Mouse (Mus musculus) right cerebral cortex, postnatal 10 days (tissue): Measurements from ENCODE around the gene Evi2a.

Experiments used
- DNase-seq, 2 experiments: peaks; one replicate each; pipeline ENCODE4 v3.0.0; 2021; ENCODE audit warnings: low spot score in 2 of 2

Gene Evi2a

DNA sequence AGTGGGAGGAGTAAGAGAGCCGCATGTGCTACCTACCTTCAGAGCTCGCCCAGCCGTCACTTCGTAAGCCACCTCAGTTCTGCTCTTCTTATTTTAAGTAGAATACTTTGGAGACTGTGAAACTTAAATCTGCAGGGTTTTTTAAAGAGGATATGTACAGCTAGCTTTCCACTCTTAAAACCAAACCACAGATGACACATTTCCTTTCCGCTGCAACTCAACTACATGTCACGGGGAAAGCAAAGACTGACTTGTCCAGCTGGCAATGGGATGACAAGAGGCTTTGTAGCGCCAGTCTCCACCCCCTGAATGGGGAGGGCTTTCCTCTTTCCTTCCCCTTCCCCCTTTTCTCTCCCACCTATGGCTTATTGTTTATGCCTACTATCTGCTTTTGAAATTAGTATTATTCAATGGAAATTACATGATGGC, at the start of gene Evi2a, which contains the start of gene Evi2:
TSS of gene Evi2a (minus strand) at position 277 of the 429 bp plus-strand sequence.
TSS of gene Evi2 (minus strand) at position 257 of the 429 bp plus-strand sequence.
- DNase-seq: no peak

DNA sequence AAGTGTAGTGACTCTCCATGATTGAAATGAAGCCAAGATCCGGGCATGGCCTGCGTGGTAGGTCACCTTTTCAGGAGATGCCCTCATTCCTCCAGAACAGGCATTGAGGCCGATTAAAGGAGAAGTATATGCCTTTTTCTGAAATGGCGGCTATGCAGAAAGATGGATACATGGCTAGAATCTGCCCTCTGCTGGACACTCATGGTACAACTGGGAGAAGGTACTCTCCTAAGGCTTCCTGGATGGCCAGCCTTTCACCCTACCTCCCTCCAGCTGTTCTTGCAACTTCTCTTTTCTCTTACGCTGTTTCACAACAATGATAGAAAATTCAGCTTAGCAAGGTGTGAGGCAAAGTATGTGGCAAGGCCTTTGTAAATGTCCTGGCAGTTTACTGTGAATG, 47.3 kb upstream of the Evi2a start:
- DNase-seq: peak; percentile 85 to 88

DNA sequence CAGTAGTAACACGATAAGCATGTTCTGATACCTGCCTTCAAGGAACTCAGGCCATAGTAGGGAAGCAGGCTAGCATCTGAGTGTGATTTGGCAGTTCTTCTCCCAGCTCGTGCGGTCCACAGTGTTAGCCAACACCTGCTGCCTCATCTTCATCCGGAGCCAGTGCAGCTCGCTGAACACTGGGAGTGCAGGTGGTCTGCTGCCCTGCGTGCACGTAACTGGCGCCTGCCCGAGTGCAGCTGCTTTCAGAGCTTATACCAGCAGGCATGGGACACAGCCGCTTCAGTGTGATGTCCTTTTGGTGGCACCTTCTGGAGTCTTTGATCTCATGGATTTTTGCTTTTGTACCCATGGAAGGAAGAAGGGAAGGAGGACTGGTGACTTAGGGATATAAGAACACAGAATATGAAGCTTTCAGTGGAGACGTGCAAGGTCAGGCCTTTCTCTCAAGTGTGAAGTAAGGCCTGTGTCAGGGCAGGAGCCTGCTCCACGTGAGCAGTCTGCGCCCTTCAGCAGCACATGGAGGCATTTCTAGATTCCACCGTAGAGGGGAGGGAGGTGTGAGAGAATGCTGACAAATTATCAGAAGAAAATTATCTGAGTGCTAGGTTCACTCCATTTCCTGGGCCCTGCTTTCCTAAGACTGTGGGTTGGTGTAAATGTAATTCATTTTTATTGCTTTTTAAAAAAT, 45.1 kb upstream of the Evi2a start:
- DNase-seq: no peak

DNA sequence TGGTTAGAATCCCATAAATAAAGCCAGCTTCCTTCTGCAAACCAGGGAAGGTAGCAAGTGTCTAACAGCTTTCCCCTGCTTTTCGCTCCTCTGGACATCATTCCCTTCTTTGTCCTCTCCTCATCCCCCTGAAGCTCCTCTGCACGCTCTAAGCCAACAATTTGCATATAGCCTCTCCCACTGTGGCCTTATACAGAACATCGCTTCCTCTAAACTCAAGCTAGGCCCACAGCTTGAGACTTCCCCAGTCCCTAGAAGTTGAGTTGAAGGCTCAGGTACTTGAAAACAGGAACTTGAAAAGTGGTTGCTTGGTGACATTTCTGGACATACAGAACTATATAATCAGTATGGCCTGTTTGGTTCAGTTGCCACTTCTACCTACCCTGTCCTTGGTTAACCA, 43.4 kb upstream of the Evi2a start:
- DNase-seq: no peak

DNA sequence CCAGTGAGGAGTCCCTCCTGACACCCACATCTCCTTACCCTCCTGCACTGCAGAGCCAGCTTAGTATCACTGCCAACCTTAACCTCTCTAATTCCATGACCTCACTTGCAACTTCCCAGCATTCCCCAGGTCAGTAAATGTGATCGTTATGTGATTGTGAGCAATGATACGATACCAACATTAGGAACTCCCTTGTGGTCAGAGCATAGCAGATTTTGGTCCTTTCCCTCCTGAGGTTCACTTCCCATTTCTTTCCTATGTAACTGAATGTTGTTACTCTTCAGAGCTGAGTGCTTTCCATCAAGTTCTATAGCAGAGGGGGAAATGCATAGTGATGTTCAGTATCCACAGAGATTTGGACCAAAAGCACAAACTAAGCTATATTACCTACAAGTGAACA, 39.9 kb upstream of the Evi2a start:
- DNase-seq: no peak

DNA sequence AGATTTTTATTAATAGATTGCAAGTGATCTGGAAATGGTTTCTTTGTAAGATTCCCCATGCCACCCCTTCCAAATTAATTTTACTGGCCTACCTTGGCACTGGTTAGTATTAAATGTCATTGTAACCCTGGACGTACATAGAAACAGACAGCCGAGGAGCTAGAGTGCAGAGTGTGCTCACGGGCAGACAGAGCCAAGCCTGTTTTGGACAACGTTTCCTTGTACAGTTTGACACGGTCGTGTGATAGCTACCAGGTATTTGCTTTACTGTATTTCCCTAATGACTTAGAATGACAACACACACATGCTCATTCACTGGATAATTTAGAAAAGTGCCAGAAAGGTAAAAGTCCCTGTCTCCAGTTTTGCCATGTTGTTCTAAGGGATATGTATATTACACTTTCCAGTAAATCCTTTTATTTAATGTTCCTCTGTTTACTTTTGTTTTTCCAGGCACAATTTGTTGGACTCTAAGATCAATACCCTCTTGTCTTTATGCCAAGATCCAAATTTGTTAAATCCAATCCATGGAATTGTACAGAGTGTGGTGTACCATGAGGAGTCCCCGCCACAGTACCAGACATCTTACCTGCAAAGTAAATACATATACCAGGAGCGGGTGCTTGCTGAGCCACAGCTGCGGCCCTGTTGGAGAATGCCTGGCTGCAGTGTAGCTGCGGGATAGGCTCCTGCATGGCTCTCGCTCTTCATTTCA, 37.9 kb upstream of the Evi2a start:
- no peak for DNase-seq

DNA sequence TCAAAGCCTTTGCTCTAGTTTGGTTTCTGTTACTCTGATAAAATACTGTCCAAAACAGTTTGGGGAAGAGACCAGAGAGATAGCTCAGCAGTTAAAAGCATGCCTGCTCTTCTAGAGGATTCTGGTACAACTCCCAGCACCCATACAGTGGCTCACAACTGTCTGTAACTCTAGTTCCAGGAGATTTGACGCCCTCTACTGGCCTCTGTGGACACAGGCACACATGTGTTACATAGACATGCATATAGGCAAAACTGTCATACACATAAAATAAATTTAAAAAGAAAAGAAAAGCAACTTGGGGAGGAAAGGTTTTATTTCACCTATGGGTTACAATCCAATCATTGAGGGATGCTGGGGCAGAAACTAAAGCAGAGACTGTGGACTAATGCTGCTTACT, 36.5 kb upstream of the Evi2a start:
- DNase-seq: no peak

DNA sequence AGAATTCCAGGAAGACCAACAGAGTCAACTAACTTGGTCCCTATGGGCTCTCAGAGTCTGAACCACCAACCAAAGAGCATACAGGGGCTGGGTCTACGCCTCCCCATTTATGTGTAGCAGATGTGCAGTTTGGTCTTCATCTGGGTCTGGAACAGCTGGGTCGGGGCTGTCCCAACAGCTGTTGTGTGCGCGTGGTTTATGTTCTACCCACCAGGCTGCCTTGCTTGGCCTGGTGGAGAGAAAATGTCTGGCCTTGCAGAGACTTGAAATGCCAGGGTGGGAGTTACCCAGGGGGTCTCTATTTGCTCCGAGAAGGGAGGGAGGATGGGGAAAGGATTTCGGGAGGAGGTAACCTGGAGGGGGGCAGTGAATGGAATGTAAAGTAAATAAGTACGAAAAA, 33.1 kb upstream of the Evi2a start:
- no peak for DNase-seq

DNA sequence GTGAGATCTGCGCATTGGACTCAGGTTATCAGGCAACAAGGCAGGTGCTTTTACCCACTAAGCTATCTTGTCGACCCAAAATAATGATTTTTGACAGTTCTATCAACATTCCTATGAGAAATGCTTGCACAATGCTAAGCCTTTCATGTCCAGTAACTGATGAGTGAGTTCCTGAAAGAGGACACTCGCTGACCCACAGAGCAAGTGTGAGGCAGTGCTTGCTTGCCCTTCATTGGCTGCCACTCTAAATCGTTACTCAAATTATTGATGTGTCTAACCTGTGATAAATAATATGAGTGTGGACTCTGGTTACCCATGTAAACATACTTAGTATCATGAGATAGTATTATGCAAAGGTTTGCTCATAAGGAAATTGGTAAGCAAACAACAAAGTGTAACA, 30.1 kb upstream of the Evi2a start:
- no peak for DNase-seq

DNA sequence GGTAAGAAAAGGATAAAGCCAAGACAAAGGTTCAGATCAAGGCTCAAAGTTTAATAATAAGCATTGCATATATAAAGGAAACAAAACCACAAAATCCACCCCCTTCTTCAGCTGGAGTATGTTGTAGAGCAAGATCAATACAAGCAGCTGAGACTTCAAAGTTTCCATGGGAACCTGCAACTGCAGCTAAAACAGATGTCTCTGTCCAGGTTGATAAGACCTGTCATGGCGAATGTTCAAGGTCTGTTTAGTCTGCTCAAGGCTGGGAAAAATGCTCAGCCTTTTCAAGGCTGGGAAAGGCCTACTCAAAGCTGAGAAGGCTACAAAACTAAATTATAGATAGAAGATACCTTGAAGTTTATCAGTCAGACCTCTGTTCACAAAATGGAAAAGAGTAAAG, 22.2 kb upstream of the Evi2a start:
- no peak for DNase-seq

DNA sequence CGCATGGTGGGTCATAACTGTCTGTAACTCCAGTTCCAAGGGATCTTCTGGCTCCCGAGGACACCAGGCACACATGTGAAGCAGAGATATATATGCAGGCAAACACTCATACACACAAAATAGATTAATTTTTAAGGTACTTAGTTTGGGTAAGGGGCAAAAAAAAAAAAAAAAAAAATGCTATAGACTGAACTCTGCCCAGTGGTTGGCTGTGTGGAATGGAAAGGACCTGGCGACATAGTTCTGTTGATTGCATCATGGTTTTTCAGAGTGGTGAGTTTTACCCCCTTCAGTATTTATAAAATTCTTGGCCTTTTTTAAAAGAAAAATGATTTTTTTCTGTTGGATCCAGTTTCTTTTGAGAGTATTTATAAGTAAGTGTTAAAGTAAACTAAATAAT, 5.9 kb upstream of the Evi2a start:
- no peak for DNase-seq

DNA sequence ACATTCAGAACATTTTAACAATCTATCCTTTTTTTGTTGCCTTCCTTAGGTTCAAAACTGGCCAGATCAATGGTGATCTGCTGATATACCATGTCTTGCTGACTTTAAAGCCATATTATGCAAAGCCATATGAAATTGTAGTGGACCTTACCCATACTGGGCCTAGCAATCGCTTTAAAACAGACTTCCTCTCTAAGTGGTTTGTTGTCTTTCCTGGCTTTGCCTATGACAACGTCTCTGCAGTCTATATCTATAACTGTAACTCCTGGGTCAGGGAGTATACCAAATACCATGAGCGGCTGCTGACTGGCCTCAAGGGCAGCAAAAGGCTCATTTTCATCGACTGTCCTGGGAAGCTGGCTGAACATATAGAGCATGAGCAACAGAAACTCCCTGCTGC, 5.1 kb upstream of the Evi2a start:
- no peak for DNase-seq

DNA sequence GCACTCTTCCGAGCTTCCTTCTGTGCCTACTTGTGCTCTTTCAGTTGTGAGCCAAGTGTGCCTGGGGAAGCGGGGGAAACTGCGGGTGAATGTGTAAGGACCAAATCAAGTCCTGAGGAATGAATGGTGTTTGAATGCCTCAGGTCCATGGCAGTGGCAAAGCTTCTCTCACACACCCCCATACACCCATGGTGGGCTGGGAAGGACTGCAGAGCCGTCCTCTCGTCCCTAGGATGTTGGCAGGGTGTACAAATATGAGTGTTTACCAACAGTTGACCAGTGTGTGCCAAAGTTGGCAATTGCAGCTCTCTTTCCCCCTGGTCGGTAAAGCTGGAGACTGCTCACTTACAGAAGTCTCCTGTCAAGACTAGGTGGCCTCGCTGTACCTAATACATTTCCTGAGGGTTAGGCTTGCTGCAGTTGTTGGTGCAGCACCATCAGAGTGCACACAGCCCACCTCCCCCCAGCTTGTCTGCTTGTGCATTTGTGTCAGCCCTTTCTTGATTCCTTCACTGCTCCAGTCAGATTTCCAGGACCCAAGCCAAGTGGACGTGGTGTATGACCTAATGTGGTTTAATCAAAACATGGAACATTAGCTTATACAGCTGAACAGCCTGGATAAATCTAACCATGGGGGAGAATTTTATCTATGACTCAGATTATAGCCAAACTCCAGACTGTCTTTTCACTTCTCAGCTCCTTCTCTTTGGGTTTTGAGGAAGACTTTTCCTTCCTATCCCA, 3.7 kb upstream of the Evi2a start:
- no peak for DNase-seq

DNA sequence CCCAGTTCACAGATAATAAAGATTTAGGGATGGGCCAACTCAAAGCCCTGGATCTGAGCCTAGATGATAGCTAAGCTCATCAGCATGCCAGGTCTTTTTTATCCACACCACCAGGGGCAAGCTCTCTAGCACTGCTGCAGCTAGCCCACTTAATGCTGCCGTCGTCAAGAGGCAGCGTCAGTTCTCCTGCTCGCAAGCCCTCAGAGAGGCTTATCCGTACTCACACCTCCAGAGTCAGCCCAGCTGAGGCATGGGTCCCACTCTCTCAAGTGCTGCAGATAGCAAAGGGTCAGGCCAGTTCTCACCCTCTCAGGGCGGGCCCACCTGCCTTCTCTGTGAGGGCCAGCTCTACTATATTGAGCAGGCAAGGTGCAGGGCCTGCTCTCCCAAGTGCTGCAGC, 2.9 kb upstream of the Evi2a start:
- no peak for DNase-seq

DNA sequence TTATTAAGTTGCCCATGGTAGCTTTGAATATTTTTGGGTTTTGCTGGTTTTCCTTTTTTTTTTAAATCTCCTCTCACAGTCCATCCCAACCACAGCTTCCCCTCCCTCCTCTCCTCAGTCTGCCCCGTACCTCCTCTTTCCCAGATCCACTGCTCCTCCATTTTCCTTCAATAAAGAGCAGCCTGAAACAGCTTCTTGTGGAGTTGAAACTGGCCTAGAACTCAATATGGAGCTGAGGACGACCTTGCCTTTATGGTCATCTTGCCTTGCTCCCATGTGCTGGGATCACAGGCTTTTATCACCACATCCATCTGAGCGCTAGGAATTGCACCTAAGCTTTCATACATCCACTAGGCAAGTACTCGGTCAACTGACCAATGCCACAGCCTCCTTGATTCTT, 1.1 kb upstream of the Evi2a start:
- no peak for DNase-seq

DNA sequence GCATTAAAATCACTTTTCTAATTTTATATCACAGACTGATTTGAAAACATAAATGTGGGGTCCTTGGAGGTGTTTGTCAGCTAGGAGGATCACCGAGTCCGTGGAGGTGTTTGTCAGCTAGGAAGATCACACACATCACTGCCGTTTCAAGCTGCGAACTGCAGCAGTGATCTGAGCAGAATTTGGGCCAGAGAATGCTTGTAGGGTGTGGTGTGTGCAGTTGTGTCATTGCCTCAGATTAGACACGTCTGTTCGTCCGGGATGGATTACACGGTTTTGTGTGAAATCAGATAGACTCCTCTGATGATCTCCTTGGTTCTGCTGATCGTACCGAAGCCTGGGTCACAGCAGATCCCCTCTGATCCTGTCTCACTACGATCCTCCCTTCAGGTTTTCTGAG, 365 bp upstream of the Evi2a start:
- no peak for DNase-seq

DNA sequence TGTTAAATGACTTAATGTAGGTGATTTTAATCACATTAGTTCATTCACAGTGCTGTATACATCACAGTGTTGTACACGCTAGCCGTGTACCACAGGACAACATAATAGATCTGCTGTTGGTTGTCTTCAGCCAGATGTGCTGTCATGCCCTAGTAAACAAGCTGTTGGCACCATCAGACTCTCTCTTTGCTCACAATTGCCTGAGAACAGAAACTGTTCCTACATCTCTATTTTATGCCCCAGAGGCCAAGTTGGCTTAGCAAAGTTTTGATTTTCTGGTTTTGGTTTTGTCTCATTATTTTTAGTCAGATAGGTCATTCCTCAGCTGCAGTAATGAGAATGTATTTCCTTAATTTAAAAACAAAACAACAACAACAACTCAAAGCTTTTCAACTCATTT, 673 bp downstream of the Evi2a start:
- DNase-seq: no peak

DNA sequence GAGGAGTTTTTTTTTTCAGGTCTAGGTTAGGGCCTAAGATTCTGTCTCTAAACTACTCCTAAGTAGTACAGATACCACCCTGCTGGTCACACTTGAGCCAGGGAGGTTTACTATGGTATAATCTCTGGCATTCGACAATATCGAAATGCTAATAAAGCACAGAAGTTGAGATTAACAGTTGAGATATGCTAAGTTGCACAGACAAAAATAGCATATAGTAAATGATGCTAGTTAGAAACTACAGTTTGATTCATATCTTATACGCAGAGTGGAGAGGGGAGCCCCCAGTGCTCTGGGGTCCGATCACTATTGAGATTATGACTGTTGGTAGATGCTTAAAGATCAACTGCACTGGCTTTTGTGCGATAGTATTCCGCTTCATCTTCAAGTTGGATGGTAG, 1.2 kb downstream of the Evi2a start:
- no peak for DNase-seq

DNA sequence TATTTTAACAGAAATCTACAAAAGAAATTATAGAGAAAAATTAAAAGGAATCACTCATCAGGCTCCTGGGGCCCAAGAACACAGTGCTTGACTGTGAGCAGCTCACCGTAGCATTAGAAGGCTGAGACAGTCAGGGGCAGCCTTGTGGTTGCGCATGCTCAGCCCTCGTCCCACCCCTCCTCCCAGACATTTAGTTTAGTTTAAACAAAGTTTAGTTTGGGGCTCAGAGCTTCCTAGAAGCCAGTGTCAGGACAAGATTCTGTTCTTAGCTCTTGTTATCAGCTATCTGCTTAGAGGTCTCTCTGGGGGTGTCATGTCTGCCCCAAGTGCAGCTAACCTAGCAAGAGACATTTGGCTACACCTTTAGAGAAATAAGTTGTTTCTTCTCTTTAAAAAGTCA, 1.8 kb downstream of the Evi2a start:
- no peak for DNase-seq

DNA sequence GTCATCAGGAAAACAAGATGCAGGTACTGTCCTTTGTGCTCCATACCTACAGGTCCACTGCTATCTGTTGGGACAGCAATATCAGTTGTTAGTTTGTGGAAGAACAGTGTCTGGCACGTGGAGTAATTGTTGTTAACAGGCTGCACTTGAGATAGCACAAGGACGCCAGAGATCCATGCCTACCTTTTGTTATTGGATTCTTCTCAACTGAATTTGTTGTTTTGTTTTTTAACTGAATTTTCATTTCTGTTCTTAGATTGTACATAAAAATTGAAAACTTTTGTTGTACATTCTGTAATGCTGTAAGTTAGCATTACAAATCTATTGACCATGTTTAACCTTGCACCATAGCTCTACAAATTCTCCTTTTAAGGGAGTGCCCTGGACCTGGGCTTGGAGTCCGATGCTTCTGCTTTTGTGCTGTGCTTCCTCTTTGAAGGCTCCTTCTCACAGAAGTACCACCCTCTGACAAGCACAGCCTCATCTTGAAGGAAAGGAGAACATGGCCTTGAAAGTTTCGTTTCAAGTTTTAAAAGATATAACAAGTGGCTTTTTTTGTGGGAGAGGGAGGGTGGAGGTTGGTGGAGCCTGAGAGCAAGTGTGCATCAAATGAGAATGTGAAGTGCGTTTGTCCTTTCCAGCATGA, 2.5 kb downstream of the Evi2a start:
- DNase-seq: no peak

DNA sequence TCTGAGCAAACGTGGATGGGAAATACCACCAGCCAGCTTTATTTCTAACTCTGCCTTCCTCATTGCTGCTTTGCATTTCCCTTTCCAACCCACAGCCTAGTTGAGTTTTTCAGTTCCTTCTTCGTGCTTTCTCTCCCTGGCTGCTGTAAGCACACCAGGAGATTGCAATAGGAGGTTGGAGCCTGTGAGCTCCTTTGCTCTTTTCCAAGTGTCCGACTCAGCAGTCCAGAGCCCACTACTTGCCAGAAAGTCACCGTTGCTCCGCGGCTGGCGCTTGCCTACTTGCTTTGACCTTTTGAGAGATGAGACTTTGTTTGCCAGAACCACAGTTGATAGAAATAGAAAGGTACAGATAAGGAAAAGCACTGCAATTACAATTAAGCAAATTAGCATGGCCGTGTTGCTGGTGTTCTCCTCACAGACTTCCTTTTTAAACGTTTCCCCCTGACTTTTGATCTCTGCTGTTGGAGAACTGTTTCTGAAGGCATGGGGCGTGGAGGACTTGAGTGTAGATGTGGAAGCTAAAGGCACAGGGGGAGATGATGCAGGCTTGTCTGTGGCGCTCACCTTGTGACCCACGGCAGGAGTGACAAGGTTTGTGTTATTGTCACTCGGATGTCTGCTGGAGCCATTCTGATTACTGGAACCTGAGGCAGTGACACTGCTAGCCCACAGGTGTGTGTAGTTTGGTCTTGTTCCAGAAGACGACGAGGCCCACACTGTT, 3.2 kb downstream of the Evi2a start:
- no peak for DNase-seq

DNA sequence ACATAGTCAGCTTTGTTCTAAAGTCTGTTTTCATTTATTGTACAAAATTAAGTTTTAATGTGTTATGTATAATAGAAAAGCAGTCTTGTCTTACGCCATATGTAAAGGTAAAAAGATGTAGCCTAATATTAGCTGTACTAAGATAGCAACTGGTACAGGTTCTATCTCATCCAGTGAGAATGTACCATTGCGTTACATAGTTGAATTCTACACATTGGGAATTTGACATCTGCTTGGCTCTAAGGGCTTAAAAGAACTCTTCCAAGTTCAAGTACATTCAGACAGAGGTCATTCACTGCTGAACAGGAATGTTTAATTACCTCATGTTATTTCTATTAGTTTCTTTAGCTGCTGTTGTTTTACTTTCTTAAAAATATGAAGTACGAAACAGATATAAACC, 3.9 kb downstream of the Evi2a start:
- DNase-seq: no peak
